Mouse (Mus musculus) liver, embryonic 16.5 days (tissue): ENCODE results near the gene Scin. TPM values are rescaled to one million over a fixed set of nuclear protein-coding genes. Genes with fewer than 3 reads are reported as not detected.
A peak's percentile ranks its signal among the peaks of the same experiment; 100 is the strongest.

Experiments used
- ATAC-seq: fragments of 200-750 bp; cut with Nextera tagmentation; 2 replicates; pipeline ENCODE4 v1.8.0; 2017; ENCODE audit warnings: low read depth, mild to moderate bottlenecking, moderate number of reproducible peaks, moderate library complexity
- H3K27ac ChIP-seq: fragments of 300-500 bp; sonication (generic); 2 replicates; pipeline ENCODE4 v1.5.1; 2014; ENCODE audit warnings: mild to moderate bottlenecking, low read length
- H3K27me3 ChIP-seq: fragments of 300-500 bp; sonication (generic); 2 replicates; pipeline ENCODE4 v1.6.1; 2014; ENCODE audit warnings: low read depth, low read length, mixed read lengths; ENCODE audit not compliant: control insufficient read depth, insufficient read depth
- H3K36me3 ChIP-seq: fragments of 300-500 bp; sonication (generic); 2 replicates; pipeline ENCODE4 v1.6.1; 2014; ENCODE audit warnings: mild to moderate bottlenecking; ENCODE audit not compliant: control insufficient read depth, insufficient read depth
- H3K4me1 ChIP-seq: fragments of 300-500 bp; sonication (generic); 2 replicates; pipeline ENCODE4 v1.6.1; 2014; ENCODE audit warnings: low read depth, low read length, mixed read lengths; ENCODE audit not compliant: control insufficient read depth
- H3K4me2 ChIP-seq: fragments of 300-500 bp; sonication (generic); 2 replicates; pipeline ENCODE4 v1.6.1; 2014; ENCODE audit warnings: low read depth, low read length, mixed read lengths
- H3K4me3 ChIP-seq: fragments of 300-500 bp; sonication (generic); 2 replicates; pipeline ENCODE4 v1.5.1; 2014; ENCODE audit warnings: low read depth, mild to moderate bottlenecking, low read length
- H3K9ac ChIP-seq: fragments of 300-500 bp; sonication (generic); 2 replicates; pipeline ENCODE4 v1.6.1; 2014; ENCODE audit warnings: low read depth, low read length
- H3K9me3 ChIP-seq: fragments of 300-500 bp; sonication (generic); replicated peaks from 2 replicates; pipeline ENCODE4 v1.6.1; 2016; ENCODE audit warnings: low read length; ENCODE audit not compliant: control insufficient read depth
- WGBS: fragments of 180-500 bp; shearing (Covaris S2); extraction: QIAGEN DNeasy Blood & Tissue Kit; methylation state at CpG from one replicate; pipeline ENCODE4 v1.1.7; 2014; ENCODE audit not compliant: insufficient replicate concordance; 5-methylcytosine and 5-hydroxymethylcytosine counted together
- polyA plus RNA-seq: library from polyadenylated mRNA; unstranded; fragments of >200 nt; fragmentation: Nextera tagmentation; extraction: Ambion mirVana; gene quantifications from 2 replicates; pipeline ENCODE4 v1.2.1, GENCODE M21; 2015

Scin gene
- polyA plus RNA-seq, 1 experiment from 2014 or later, result 0.57 TPM

DNA sequence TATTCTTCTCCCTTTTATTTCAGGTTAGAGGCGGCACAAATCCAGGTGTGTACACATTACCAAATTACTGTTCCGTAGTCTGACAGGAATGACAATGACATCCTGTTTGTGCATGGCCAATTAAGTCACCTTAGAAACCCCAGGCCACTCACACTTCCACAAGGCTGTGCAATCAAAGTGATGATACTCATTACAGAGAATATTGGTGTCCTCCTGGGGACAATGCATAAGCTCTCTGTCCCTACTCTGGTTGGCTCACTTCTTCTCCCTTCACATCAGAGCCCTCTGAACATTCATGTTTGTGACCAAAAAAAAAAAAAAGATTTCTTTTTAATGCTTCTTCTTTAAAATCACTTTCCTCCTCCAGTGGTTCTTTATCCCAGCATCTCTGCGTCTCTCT, 106.2 kb downstream of the Scin start:
- Histone ChIP-seq H3K27ac (peak overlapping the region; percentile 92), H3K4me1 (peaks cover 22% of the 10 kb centered on the region), H3K4me3 (no peak overlapping the region), H3K9ac (no peak overlapping the region), H3K36me3 (no peaks in the 10 kb centered on the region), H3K9me3 (no peaks in the 10 kb centered on the region), H3K27me3 (no peaks in the 10 kb centered on the region), H3K4me2 (peak overlapping the region; percentile 45)
- peak; percentile 26; the same call in 1 of the 2 replicates for ATAC-seq
- 61% methylated on average over 3 of the region's 3 CpGs for WGBS

DNA sequence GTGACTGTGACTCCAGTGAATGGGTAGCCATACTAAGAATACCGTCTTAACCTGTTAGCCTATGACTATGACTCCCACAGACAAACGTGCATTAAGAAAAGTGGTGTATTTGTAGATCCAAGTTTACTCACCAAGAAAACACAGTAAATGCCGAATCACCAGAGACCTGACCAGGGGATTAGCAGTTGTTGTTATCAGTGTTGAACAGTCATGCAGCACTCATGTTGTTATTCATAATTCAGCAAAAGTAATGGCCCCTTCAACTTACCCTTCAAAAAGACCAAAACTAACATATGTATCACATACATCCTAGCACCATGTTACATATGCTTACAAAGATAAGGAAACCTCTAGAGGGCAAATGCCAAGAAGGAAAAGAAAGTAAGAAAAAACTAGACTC, 106.6 kb downstream of the Scin start:
- H3K27ac ChIP-seq, result peak overlapping the region; percentile 92
- peaks cover 22% of the 10 kb centered on the region for H3K4me1 ChIP-seq
- H3K9me3 ChIP-seq, result no peaks in the 10 kb centered on the region
- H3K4me3 ChIP-seq, result no peak overlapping the region
- H3K4me2 ChIP-seq, result peak overlapping the region; percentile 45
- H3K9ac ChIP-seq, result peak overlapping the region; percentile 37; the same call in 1 of the 2 replicates
- 20% methylated on average over 3 of the region's 3 CpGs for WGBS
- ATAC-seq, result peak; percentile 89
- no peaks in the 10 kb centered on the region for H3K27me3 ChIP-seq
- no peaks in the 10 kb centered on the region for H3K36me3 ChIP-seq

DNA sequence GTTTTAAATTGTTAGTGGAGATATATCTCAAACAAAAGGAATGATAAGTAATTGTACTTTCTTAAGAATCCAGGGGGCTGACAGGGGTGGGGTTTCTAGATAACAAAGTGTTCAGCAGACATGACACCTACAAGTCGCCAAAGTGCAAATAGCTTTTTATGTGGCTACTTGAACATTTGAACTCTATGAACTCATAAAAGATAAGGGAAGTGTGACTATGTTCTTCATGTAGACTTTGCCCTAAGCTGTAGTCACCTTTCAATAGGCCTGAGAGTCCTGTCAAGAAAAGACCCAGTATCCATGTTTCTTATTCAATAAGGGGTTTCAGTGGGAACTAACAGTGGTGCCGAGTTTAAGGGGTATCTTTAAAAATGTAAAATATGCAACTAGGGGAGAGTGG, 110.1 kb downstream of the Scin start:
- Histone ChIP-seq H3K27ac (no peak overlapping the region), H3K36me3 (no peaks in the 10 kb centered on the region), H3K4me3 (no peak overlapping the region), H3K4me2 (no peak overlapping the region), H3K4me1 (peaks cover 22% of the 10 kb centered on the region), H3K27me3 (no peaks in the 10 kb centered on the region), H3K9me3 (no peaks in the 10 kb centered on the region), H3K9ac (no peak overlapping the region)
- ATAC-seq, result no peak
- WGBS, result 32% methylated on average over 2 of the region's 2 CpGs

DNA sequence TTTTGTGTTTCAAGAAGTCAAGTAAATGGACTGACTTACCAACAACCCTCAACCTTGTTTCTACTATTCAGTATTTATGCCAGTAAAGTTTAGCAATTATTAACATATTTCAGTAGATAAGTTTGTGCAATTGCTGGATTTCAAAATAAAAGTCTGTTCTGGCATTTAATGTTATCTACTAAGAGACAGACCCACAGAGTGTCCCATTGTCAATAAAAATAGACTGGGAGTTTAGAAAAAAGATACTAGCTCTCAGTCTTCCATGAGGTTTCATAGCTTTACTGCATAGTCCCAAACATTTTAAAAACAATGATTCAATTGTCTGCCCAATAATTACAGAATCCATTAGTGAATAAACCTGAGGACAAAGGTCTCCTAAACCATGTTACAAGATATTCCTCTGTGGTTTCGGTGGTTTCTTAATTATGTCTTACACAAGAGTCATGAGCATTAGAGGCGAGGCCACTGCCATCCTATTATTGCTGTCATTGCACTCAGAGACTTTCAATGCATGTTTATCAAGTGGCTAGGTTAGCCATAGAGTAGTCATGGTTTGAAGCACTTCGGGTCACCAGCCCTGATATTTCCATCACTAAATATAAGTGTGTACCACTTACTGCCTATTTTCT, 110.9 kb downstream of the Scin start:
- Histone ChIP-seq H3K9me3 (no peaks in the 10 kb centered on the region), H3K36me3 (no peaks in the 10 kb centered on the region), H3K4me3 (no peak overlapping the region), H3K4me1 (peaks cover 17% of the 10 kb centered on the region), H3K9ac (no peak overlapping the region), H3K27ac (peak overlapping the region; percentile 48; the same call in 1 of the 2 replicates), H3K4me2 (no peak overlapping the region), H3K27me3 (no peaks in the 10 kb centered on the region)
- no peak for ATAC-seq
- WGBS, result 32% methylated on average over 3 of the region's 3 CpGs

DNA sequence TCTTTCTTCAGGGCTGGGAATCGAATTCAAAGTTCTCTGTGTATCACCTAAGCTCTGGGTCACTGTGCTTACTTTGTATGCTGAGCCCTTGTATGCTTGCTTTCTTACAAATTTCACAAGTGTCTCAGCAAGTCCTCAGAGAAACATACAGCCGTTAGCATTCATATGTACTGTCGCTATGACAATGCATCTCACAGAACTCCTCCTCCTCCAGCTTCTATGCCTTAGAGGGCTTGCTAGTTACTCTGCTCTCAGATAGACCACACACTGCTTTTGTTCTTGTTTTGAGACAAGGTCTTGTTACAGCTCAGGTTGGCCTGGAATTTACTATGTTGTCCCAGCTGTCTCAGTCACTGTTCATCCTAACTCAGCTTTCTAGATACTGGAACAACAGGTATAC, 111.7 kb downstream of the Scin start:
- no peak overlapping the region for H3K27ac ChIP-seq
- H3K4me1 ChIP-seq, result peaks cover 12% of the 10 kb centered on the region
- ATAC-seq, result no peak
- H3K27me3 ChIP-seq, result no peaks in the 10 kb centered on the region
- no peak overlapping the region for H3K9ac ChIP-seq
- no peaks in the 10 kb centered on the region for H3K36me3 ChIP-seq
- WGBS, result 54% methylated on average over 3 of the region's 3 CpGs
- no peak overlapping the region for H3K4me3 ChIP-seq
- H3K9me3 ChIP-seq, result no peaks in the 10 kb centered on the region
- no peak overlapping the region for H3K4me2 ChIP-seq

DNA sequence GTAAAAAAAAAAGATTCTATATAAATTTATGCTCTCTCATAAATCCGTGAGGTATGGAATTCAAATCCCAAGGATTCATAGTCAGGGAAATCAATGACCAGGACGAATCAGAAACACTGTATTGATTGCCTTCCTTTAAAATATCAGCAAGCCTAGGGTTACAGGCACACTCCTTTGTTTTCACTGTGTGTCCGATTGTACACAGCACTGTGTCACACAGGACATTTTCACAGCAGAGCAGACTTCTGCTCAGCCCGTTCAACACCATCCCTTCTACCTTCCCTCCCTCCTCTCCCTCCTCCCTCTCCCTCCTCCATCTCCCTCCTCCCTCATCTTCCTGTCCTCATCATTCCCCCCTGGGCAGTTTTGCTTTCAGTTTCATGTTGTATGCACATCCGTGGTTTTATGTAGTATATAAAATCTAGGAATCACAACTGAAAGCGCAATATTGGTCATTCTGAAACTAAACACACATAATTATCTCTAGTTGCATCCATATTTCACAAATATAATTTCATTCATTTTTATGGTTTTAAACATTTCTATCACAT, 116.0 kb downstream of the Scin start:
- ATAC-seq, result no peak
- Histone ChIP-seq H3K9me3 (no peaks in the 10 kb centered on the region), H3K4me2 (no peak overlapping the region), H3K9ac (no peak overlapping the region), H3K27ac (no peak overlapping the region), H3K4me1 (peaks cover 12% of the 10 kb centered on the region), H3K36me3 (no peaks in the 10 kb centered on the region), H3K27me3 (no peaks in the 10 kb centered on the region), H3K4me3 (no peak overlapping the region)
- 54% methylated on average over 6 of the region's 6 CpGs for WGBS

DNA sequence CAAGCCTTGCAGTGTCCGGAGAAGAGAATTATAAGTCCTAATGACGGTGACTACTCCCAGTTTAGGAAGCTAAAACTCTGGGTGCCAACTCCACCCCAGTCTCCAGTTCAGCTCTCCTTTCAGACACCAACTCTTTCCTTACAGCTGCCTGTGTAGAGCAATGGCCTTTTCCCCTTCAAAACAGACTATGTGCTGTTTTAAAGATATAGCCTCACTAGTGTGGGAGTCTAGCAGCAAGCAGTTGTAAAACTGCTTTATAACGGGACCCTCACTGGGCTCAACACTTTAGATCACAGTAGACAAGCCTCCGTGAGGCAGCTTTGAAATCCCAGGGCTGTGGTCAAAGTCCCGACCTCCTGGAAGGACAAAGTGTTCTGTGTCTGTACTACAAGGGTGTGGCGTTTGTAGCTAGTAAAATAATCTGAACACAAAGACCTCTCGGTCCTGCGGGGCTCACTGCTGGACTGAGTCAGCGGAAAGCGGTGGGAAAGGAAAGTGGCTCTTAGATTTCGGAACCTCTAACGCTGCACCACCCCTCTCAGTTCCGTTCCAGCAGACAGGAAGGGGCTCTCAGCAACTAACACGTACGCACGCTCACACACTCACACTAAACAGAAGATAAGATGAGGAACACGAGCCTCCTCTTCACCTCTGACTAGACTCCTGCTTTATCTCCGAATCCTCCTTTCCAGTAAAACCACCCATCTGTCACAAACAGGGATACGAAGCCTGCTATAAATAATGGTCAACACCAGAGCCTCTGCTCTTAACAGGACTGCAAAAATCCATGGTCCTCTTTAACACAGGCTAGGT, 117.2 kb downstream of the Scin start:
- Histone ChIP-seq H3K4me2 (peak overlapping the region; percentile 48), H3K4me1 (peaks cover 12% of the 10 kb centered on the region), H3K9ac (peak overlapping the region; percentile 46), H3K4me3 (peak overlapping the region; percentile 29), H3K9me3 (no peaks in the 10 kb centered on the region), H3K36me3 (no peaks in the 10 kb centered on the region), H3K27me3 (no peaks in the 10 kb centered on the region), H3K27ac (peak overlapping the region; percentile 57)
- ATAC-seq, result peak; percentile 87
- 8% methylated on average over 19 of the region's 19 CpGs for WGBS

DNA sequence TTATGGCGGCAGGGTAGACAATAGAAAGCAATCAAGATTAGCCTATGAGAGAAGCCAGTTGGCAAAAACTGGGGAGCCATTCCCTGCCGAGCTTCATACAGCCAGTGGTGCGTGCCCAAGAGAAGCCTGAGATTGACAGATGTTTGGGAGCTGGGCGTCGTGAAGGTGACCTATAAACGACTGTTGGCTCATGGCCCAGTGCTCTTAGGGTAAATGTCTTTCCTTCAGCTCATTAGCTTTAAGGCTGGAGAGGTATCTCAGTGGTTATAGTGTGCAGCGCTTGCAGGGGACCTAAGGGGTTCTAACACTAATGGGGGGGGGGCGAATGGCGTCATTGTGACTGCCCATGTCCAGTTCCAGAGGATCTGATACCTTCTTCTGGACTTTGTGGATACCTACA, 118.0 kb downstream of the Scin start:
- H3K27ac ChIP-seq, result no peak overlapping the region
- H3K27me3 ChIP-seq, result no peaks in the 10 kb centered on the region
- WGBS, result 77% methylated on average over 9 of the region's 9 CpGs
- H3K36me3 ChIP-seq, result no peaks in the 10 kb centered on the region
- H3K4me2 ChIP-seq, result no peak overlapping the region
- peaks cover 12% of the 10 kb centered on the region for H3K4me1 ChIP-seq
- ATAC-seq, result no peak
- no peak overlapping the region for H3K4me3 ChIP-seq
- H3K9me3 ChIP-seq, result no peaks in the 10 kb centered on the region
- H3K9ac ChIP-seq, result no peak overlapping the region

DNA sequence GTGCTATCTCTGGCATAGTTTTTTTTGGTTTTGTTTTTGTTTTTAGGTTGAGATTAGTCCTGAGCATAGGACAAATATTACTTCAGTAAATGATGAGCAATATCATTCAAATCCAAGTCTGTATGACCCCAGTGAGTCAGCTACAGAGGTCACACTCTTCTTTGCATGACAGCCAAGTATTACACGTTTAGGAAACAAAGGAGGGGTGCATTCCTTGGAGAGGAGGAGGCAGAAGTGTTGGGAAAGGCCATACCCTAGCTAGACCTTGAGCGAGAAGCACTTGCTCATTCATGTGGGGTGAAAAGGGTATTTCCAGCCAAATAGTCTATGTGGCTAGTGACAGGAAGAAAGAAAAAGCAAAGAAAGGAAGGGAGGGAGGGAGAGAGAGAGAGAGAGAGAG, 124.2 kb downstream of the Scin start:
- no peak overlapping the region for H3K4me2 ChIP-seq
- H3K36me3 ChIP-seq, result no peaks in the 10 kb centered on the region
- H3K27ac ChIP-seq, result no peak overlapping the region
- H3K4me1 ChIP-seq, result no peaks in the 10 kb centered on the region
- H3K9me3 ChIP-seq, result no peaks in the 10 kb centered on the region
- ATAC-seq, result no peak
- no peak overlapping the region for H3K9ac ChIP-seq
- no peaks in the 10 kb centered on the region for H3K27me3 ChIP-seq
- 52% methylated on average over 2 of the region's 2 CpGs for WGBS
- H3K4me3 ChIP-seq, result no peak overlapping the region
